In genomic region chr2:71580632-71581466, GRCm38 (mm10) we compare ENCODE assay signal across 8 mouse cellular contexts. TPM values are rescaled to one million over a fixed set of nuclear protein-coding genes. Genes with fewer than 3 reads are reported as not detected.
DNase-seq lines count a peak whose midpoint lies in the region; ATAC-seq and TF ChIP-seq lines count a peak whose summit lies in the region.

No protein-coding gene starts in this region.

- H3K4me3 ChIP-seq in hindbrain, postnatal 0 days (ENCODE audit: low read length): peak overlapping the region; percentile 64

- DNase-seq in Patski (ENCODE audit: low read depth, low spot score): no peak
- peak; percentile 15 to 25 for DNase-seq in cerebellum, postnatal 36 days
- peak; percentile 74 for DNase-seq in gastrocnemius, postnatal 10 days
- DNase-seq in hindbrain, postnatal 0 days (ENCODE audit: low spot score): peak; percentile 80
- peak; percentile 33 to 49 for DNase-seq in left cerebral cortex, postnatal 25 days (ENCODE audit: low spot score in 2 of 2)
- peak; percentile 61 for DNase-seq in right cerebral cortex, postnatal 25 days
- no peak for DNase-seq in adipocyte (ENCODE audit: low spot score)

- H3K36me3 ChIP-seq in hindbrain, postnatal 0 days (ENCODE audit: insufficient read depth, low read length): no peaks in the 10 kb centered on the region

- WGBS in hindbrain, postnatal 0 days: 9% methylated on average over 49 of the region's 50 CpGs

- in situ Hi-C loops in Patski (cut with MboI; ENCODE audit: low pct_unique_long_range_greater_than_20kb): no loop called here

- no peaks in the 10 kb centered on the region for H3K9me3 ChIP-seq in hindbrain, postnatal 0 days (ENCODE audit: low read length)

- H3K27me3 ChIP-seq in Patski: no peaks in the 10 kb centered on the region
- no peaks in the 10 kb centered on the region for H3K27me3 ChIP-seq in hindbrain, postnatal 0 days (ENCODE audit: insufficient read depth, low read length)

- CTCF ChIA-PET in Patski (lab: Charles Lee): interaction anchor here (0.7 to 2.2 kb wide), 6 partner anchors 9 to 238 kb away, joined by 3 to 13 read pairs (median 4); no protein-coding TSS in a partner anchor

- POLR2A ChIA-PET in Patski (lab: Charles Lee): interaction anchor here (0.8 kb wide), 1 partner anchor 41 kb away, joined by 4 read pairs; no protein-coding TSS in a partner anchor

- H3K4me1 ChIP-seq in hindbrain, postnatal 0 days (ENCODE audit: insufficient read depth, low read length): no peaks in the 10 kb centered on the region

- H3K4me2 ChIP-seq in hindbrain, postnatal 0 days (ENCODE audit: low read depth, low read length): peak overlapping the region; percentile 85

- intact Hi-C loops in left cerebral cortex, postnatal 25 days (cut with DNase I): loop anchor here (2.0 to 10.0 kb wide), 2 partner anchors 236 to 374 kb away; no protein-coding TSS in a partner anchor

- H3K27ac ChIP-seq in hindbrain, postnatal 0 days: no peak overlapping the region

- peak; percentile 97 for TF ChIP-seq CTCF in Patski (IDR thresholded peaks at IDR 0.05)
- peak; percentile 38; the same call in 1 of the 2 replicates for TF ChIP-seq CTCF in hindbrain, postnatal 0 days (IDR thresholded peaks at IDR 0.05; ENCODE audit: low read depth)

- peak overlapping the region; percentile 45 for H3K9ac ChIP-seq in hindbrain, postnatal 0 days (replicated peaks; ENCODE audit: low read length)

- no peak for ATAC-seq in Patski
- ATAC-seq in hindbrain, postnatal 0 days: peak; percentile 91
- ATAC-seq in megakaryocyte progenitor cell, adult 5-6 weeks (replicated peaks; ENCODE audit: poor library complexity): peak; percentile 94

RNA-seq across cellular contexts. Expression of gene Dlx2, which starts 34.3 kb away (rescaled TPM):
- polyA plus RNA-seq in Patski (2021): 1.1 TPM
- under 1 TPM in 1 of 2 experiments, not detected in 1; 0.09 TPM for total RNA-seq in gastrocnemius, postnatal 10 days (2021)
- total RNA-seq in hindbrain, postnatal 0 days (2014; rRNA removed): 0.97 TPM in 1 of 2 replicates, not detected in the other
- polyA plus RNA-seq in hindbrain, postnatal 0 days (2015; fragmentation: Nextera tagmentation; extraction: Ambion mirVana): 0.21 and 0.26 TPM in 2 replicates
- 1 to 10 TPM; 5.3 to 5.4 TPM for total RNA-seq in left cerebral cortex, postnatal 25 days (2021)
- total RNA-seq in megakaryocyte progenitor cell, adult 5-6 weeks (2015): not detected in 2 replicates
- not detected in 2 replicates for total RNA-seq in megakaryocyte progenitor cell, adult 5-6 weeks (2017)

RNA-seq across cellular contexts. Expression of gene Dlx1, which starts 52.9 kb away (rescaled TPM):
- polyA plus RNA-seq in Patski (2021): 1.8 TPM
- total RNA-seq in gastrocnemius, postnatal 10 days (2021): under 1 TPM; 0.23 to 0.54 TPM
- 2.5 and 3.5 TPM in 2 replicates for total RNA-seq in hindbrain, postnatal 0 days (2014; rRNA removed)
- polyA plus RNA-seq in hindbrain, postnatal 0 days (2015; fragmentation: Nextera tagmentation; extraction: Ambion mirVana): not detected in 2 replicates
- total RNA-seq in left cerebral cortex, postnatal 25 days (2021): 10 to 100 TPM; 15.9 to 19.9 TPM
- not detected in 2 replicates for total RNA-seq in megakaryocyte progenitor cell, adult 5-6 weeks (2015)
- total RNA-seq in megakaryocyte progenitor cell, adult 5-6 weeks (2017): not detected in 2 replicates

Comparison
In these comparisons a context has a peak if more than half of its experiments do, and no peak if none do; other contexts are left out.
1. DNase-seq: peak in cerebellum, postnatal 36 days (2 of 2), gastrocnemius, postnatal 10 days (single experiment), hindbrain, postnatal 0 days (single experiment), left cerebral cortex, postnatal 25 days (2 of 2) and right cerebral cortex, postnatal 25 days (single experiment); none in Patski (single experiment) and adipocyte (single experiment).